Mouse (Mus musculus) cerebellum, adult 2 months (tissue): ENCODE results near the gene Cxcl13.

ENCODE experiments used
- CTCF ChIP-seq: fragments of 200-500 bp; IDR thresholded peaks from 2 replicates; pipeline ENCODE4 v1.5.1; 2011; ENCODE audit warnings: low read depth, mild to moderate bottlenecking, control low read depth, low read length, moderate library complexity, borderline replicate concordance; ENCODE audit not compliant: insufficient read depth
- POLR2A ChIP-seq: fragments of 200-500 bp; IDR thresholded peaks from 2 replicates; pipeline ENCODE4 v1.6.1; 2011; ENCODE audit warnings: low read length, control low read depth, borderline replicate concordance; ENCODE audit not compliant: insufficient read depth

- TF ChIP-seq CTCF (no peak), POLR2A (no peak)
These were observed 31.4 kb upstream of the Cxcl13 start for GRCm38 (mm10) chr5:95925204-95925930.
